Mouse (Mus musculus): ENCODE results near the gene Idua. TPM values are rescaled to one million over a fixed set of nuclear protein-coding genes. Genes with fewer than 3 reads are reported as not detected.

Gene Idua
- polyA plus RNA-seq, 1 experiment from 2014 or later, result 13.2 TPM

DNA sequence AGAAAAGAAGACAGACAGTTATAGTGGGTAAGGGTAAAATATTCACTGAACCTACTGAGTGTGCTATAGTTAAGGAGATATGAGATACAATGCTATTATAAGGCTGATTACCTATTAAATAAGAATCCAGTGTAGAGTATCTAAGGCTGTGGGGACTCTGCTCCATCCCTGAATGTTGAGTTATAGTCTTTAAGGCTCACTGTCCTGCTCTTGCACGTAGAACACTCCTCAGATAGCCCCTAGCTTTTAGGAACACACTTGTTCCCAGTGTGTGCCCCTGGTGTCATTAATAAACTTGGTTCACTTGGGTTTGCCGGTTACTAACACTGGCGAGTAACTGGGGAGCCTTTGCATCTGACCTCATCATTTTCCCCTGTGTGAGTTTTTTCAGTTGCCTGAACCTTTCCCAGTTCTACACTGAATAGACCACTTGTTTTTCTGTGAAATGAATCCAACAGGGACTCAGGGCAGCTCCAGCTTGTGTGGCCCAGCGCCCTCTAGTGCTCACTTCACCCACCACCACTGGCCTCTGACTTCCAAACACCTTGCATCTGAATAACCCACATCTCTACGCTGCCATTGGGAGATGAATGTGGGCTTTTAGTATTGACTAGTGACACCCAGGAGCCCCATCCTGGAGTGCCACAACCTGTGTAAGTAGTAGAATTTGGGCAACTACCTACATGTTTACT is 66.6 kb downstream of the Idua start:
- H3K4me1 ChIP-seq (replicated peaks; ENCODE audit: control insufficient read depth, insufficient read depth, low read length), result no peaks in the 10 kb centered on the region
- ATAC-seq, result peak; percentile 91
- H3K36me3 ChIP-seq (ENCODE audit: control insufficient read depth, insufficient read depth), result no peaks in the 10 kb centered on the region
- no peak overlapping the region for H3K4me3 ChIP-seq (replicated peaks; ENCODE audit: low read length)
- H3K27me3 ChIP-seq (replicated peaks; ENCODE audit: control insufficient read depth, insufficient read depth, low read length), result no peaks in the 10 kb centered on the region
- H3K9ac ChIP-seq (replicated peaks; ENCODE audit: low read depth, low read length), result no peak overlapping the region
- WGBS, result 15% methylated on average over 5 of the region's 5 CpGs
- H3K9me3 ChIP-seq (ENCODE audit: control insufficient read depth, low read length), result no peaks in the 10 kb centered on the region
- no peak overlapping the region for H3K4me2 ChIP-seq (ENCODE audit: low read length)
- no peak overlapping the region for H3K27ac ChIP-seq (ENCODE audit: low read length)

DNA sequence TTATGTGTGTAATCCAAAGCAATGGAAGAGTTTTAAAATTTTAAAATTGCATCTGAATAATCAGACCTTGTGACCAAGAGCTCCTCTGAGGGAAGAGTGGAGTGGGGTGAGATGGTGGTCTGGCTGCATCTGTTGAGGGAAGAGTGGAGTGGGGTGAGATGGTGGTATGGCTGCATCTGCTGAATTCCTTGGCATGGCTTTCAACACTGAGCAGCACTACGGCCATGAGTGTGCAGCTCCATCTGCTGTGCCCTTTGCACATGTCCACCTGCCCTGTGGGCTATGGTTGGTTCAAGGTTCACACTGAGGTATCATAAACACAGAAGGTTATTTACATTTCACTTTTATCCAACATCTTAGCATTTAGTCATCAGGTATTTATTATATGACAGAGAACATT is 67.3 kb downstream of the Idua start:
- no peaks in the 10 kb centered on the region for H3K27me3 ChIP-seq (replicated peaks; ENCODE audit: control insufficient read depth, insufficient read depth, low read length)
- ATAC-seq, result no peak
- H3K27ac ChIP-seq (ENCODE audit: low read length), result no peak overlapping the region
- no peaks in the 10 kb centered on the region for H3K36me3 ChIP-seq (ENCODE audit: control insufficient read depth, insufficient read depth)
- H3K4me2 ChIP-seq (ENCODE audit: low read length), result no peak overlapping the region
- H3K9me3 ChIP-seq (ENCODE audit: control insufficient read depth, low read length), result no peaks in the 10 kb centered on the region
- 86% methylated on average over 1 of the region's 1 CpGs for WGBS
- H3K4me1 ChIP-seq (replicated peaks; ENCODE audit: control insufficient read depth, insufficient read depth, low read length), result no peaks in the 10 kb centered on the region
- no peak overlapping the region for H3K9ac ChIP-seq (replicated peaks; ENCODE audit: low read depth, low read length)
- H3K4me3 ChIP-seq (replicated peaks; ENCODE audit: low read length), result no peak overlapping the region

Other genes with a start within 250 kb of the Idua start
- 296 and 299 TPM in 2 replicates for gene Atp5k, start 225.9 kb upstream of the Idua start, polyA plus RNA-seq (2015; fragmentation: Nextera tagmentation; extraction: Ambion mirVana)
- gene Mfsd7a, start 211.4 kb upstream of the Idua start, polyA plus RNA-seq (2015; fragmentation: Nextera tagmentation; extraction: Ambion mirVana), result 0.08 TPM in 1 of 2 replicates, not detected in the other
- 35.6 and 40.1 TPM in 2 replicates for gene Pcgf3, start 199.1 kb upstream of the Idua start, polyA plus RNA-seq (2015; fragmentation: Nextera tagmentation; extraction: Ambion mirVana)
- 108 and 112 TPM in 2 replicates for gene Cplx1, start 110.3 kb upstream of the Idua start, polyA plus RNA-seq (2015; fragmentation: Nextera tagmentation; extraction: Ambion mirVana)
- gene Gak, start 30.6 kb upstream of the Idua start, polyA plus RNA-seq (2015; fragmentation: Nextera tagmentation; extraction: Ambion mirVana), result 58.2 and 60.3 TPM in 2 replicates
- gene Tmem175, start 30.6 kb upstream of the Idua start, polyA plus RNA-seq (2015; fragmentation: Nextera tagmentation; extraction: Ambion mirVana), result 24.9 and 25.7 TPM in 2 replicates
- gene Dgkq, start 9.3 kb downstream of the Idua start, polyA plus RNA-seq (2015; fragmentation: Nextera tagmentation; extraction: Ambion mirVana), result 26.5 and 31.9 TPM in 2 replicates
- 2.3 and 2.4 TPM in 2 replicates for gene Slc26a1, start 15.2 kb downstream of the Idua start, polyA plus RNA-seq (2015; fragmentation: Nextera tagmentation; extraction: Ambion mirVana)
- gene Fgfrl1, start 32.1 kb downstream of the Idua start, polyA plus RNA-seq (2015; fragmentation: Nextera tagmentation; extraction: Ambion mirVana), result 5.8 and 7.0 TPM in 2 replicates
- not detected in 2 replicates for gene Rnf212, start 114.7 kb downstream of the Idua start, polyA plus RNA-seq (2015; fragmentation: Nextera tagmentation; extraction: Ambion mirVana)
- gene Tmed11, start 135.0 kb downstream of the Idua start, polyA plus RNA-seq (2015; fragmentation: Nextera tagmentation; extraction: Ambion mirVana), result not detected in 2 replicates
- not detected in 2 replicates for gene Vmn2r8, start 148.5 kb downstream of the Idua start, polyA plus RNA-seq (2015; fragmentation: Nextera tagmentation; extraction: Ambion mirVana)
- gene Vmn2r9, start 192.3 kb downstream of the Idua start, polyA plus RNA-seq (2015; fragmentation: Nextera tagmentation; extraction: Ambion mirVana), result not detected in 2 replicates

All from forebrain, embryonic 16.5 days (tissue).